Comparison of ENCODE assay signal across 7 mouse cellular contexts in genomic region chr4:156234021-156234501, GRCm38 (mm10). TPM values are rescaled to one million over a fixed set of nuclear protein-coding genes. Genes with fewer than 3 reads are reported as not detected.
DNase-seq lines count a peak whose midpoint lies in the region; ATAC-seq and TF ChIP-seq lines count a peak whose summit lies in the region.

No protein-coding gene starts in this region.

- TF ChIP-seq POLR2A in thymus, adult 2 months (IDR thresholded peaks at IDR 0.05; ENCODE audit: control insufficient read depth, extremely low read depth, insufficient read depth, low read length, poor library complexity): no peak

- no peaks in the 10 kb centered on the region for H3K9me3 ChIP-seq in embryonic facial prominence, embryonic 10.5 days
- H3K9me3 ChIP-seq in hindbrain, embryonic 16.5 days (ENCODE audit: control insufficient read depth, low read length): no peaks in the 10 kb centered on the region
- no peaks in the 10 kb centered on the region for H3K9me3 ChIP-seq in midbrain, embryonic 12.5 days

- no peak overlapping the region for H3K27ac ChIP-seq in thymus, adult 2 months (ENCODE audit: control insufficient read depth, insufficient read depth, low read length)
- H3K27ac ChIP-seq in embryonic facial prominence, embryonic 10.5 days (replicated peaks): peak overlapping the region; percentile 91
- peak overlapping the region; percentile 92 for H3K27ac ChIP-seq in hindbrain, embryonic 16.5 days (ENCODE audit: low read depth, low read length)
- peak overlapping the region; percentile 89 for H3K27ac ChIP-seq in midbrain, embryonic 12.5 days (replicated peaks)

- peaks cover 18% of the 10 kb centered on the region for H3K4me1 ChIP-seq in thymus, adult 2 months (replicated peaks; ENCODE audit: control insufficient read depth, insufficient read depth, low read length)
- peaks cover 21% of the 10 kb centered on the region for H3K4me1 ChIP-seq in embryonic facial prominence, embryonic 10.5 days
- peaks cover 13% of the 10 kb centered on the region for H3K4me1 ChIP-seq in hindbrain, embryonic 16.5 days (ENCODE audit: control insufficient read depth, insufficient read depth, low read depth, low read length)
- H3K4me1 ChIP-seq in midbrain, embryonic 12.5 days: peaks cover 21% of the 10 kb centered on the region

- H3K27me3 ChIP-seq in thymus, adult 2 months (ENCODE audit: control insufficient read depth, insufficient read depth, low read length): no peaks in the 10 kb centered on the region
- H3K27me3 ChIP-seq in embryonic facial prominence, embryonic 10.5 days (replicated peaks; ENCODE audit: low read depth, poor library complexity, severe bottlenecking): no peaks in the 10 kb centered on the region
- H3K27me3 ChIP-seq in hindbrain, embryonic 16.5 days (replicated peaks; ENCODE audit: control insufficient read depth, insufficient read depth, low read length): no peaks in the 10 kb centered on the region
- H3K27me3 ChIP-seq in midbrain, embryonic 12.5 days: no peaks in the 10 kb centered on the region

- WGBS in thymus, adult 2 months: 26% methylated on average over 17 of the region's 17 CpGs
- WGBS in embryonic facial prominence, embryonic 10.5 days: 2% methylated on average over 17 of the region's 17 CpGs
- 3% methylated on average over 17 of the region's 17 CpGs for WGBS in hindbrain, embryonic 16.5 days
- WGBS in midbrain, embryonic 12.5 days: 3% methylated on average over 17 of the region's 17 CpGs

- no peak for TF ChIP-seq CTCF in thymus, adult 2 months (IDR thresholded peaks at IDR 0.05; ENCODE audit: borderline replicate concordance, control insufficient read depth, extremely low read depth, insufficient read depth, low read length, poor library complexity)

- ATAC-seq in hindbrain, embryonic 16.5 days: 0 out of 2 replicates have a peak, but pooled peaks have one; percentile 38
- ATAC-seq in midbrain, embryonic 12.5 days (ENCODE audit: low FRiP score, low read depth): no peak

- peaks cover 4% of the 10 kb centered on the region; the same call in 1 of the 2 replicates for H3K36me3 ChIP-seq in thymus, adult 2 months (ENCODE audit: control insufficient read depth, insufficient read depth, low read length)
- peaks cover 65% of the 10 kb centered on the region for H3K36me3 ChIP-seq in embryonic facial prominence, embryonic 10.5 days (replicated peaks)
- H3K36me3 ChIP-seq in hindbrain, embryonic 16.5 days (ENCODE audit: control insufficient read depth, insufficient read depth, low read length): peaks cover 39% of the 10 kb centered on the region
- peaks cover 62% of the 10 kb centered on the region for H3K36me3 ChIP-seq in midbrain, embryonic 12.5 days

- peak overlapping the region; percentile 71 for H3K4me3 ChIP-seq in thymus, adult 2 months (ENCODE audit: control insufficient read depth, insufficient read depth, low read length)
- H3K4me3 ChIP-seq in embryonic facial prominence, embryonic 10.5 days: peak overlapping the region; percentile 69
- peak overlapping the region; percentile 95 for H3K4me3 ChIP-seq in hindbrain, embryonic 16.5 days (ENCODE audit: low read length)
- H3K4me3 ChIP-seq in midbrain, embryonic 12.5 days: peak overlapping the region; percentile 96

- peak overlapping the region; percentile 97 for H3K4me2 ChIP-seq in hindbrain, embryonic 16.5 days (ENCODE audit: low read length)
- peak overlapping the region; percentile 95 for H3K4me2 ChIP-seq in midbrain, embryonic 12.5 days (replicated peaks)

- DNase-seq in thymus, adult 2 months: peak; percentile 19
- no peak for DNase-seq in thymus, postnatal 0 days (ENCODE audit: low spot score)
- peak; percentile 69 for DNase-seq in embryonic facial prominence, embryonic 10.5 days (ENCODE audit: low spot score)
- DNase-seq in layer of hippocampus, postnatal 36 days: no peak
- no peak for DNase-seq in frontal cortex, adult 2 months (ENCODE audit: extremely low spot score in 1 of 2, low spot score in 1 of 2)

- H3K9ac ChIP-seq in hindbrain, embryonic 16.5 days (ENCODE audit: low read depth, low read length): peak overlapping the region; percentile 84
- peak overlapping the region; percentile 77 for H3K9ac ChIP-seq in midbrain, embryonic 12.5 days (replicated peaks)

RNA-seq across cellular contexts. Expression of gene Plekhn1, which starts 0.6 kb away (rescaled TPM):
- 141 and 145 TPM in 2 replicates for polyA plus RNA-seq in thymus, adult 2 months (2012; rRNA removed)
- polyA plus RNA-seq in thymus, postnatal 0 days (2015; fragmentation: Nextera tagmentation; extraction: Ambion mirVana): 15.6 and 16.3 TPM in 2 replicates
- 22.5 and 23.9 TPM in 2 replicates for polyA plus RNA-seq in embryonic facial prominence, embryonic 10.5 days (2016; fragmentation: Nextera tagmentation; extraction: Ambion mirVana)
- 26.2 and 29.2 TPM in 2 replicates for polyA plus RNA-seq in hindbrain, embryonic 16.5 days (2015; fragmentation: Nextera tagmentation; extraction: Ambion mirVana)
- polyA plus RNA-seq in midbrain, embryonic 12.5 days (2016; fragmentation: Nextera tagmentation; extraction: Ambion mirVana): 29.7 and 31.9 TPM in 2 replicates
- 10 to 100 TPM; 43.1 to 44.9 TPM for total RNA-seq in layer of hippocampus, postnatal 36 days (2021)
- 79.0 and 85.8 TPM in 2 replicates for polyA plus RNA-seq in frontal cortex, adult 2 months (2012; rRNA removed)

RNA-seq across cellular contexts. Expression of gene Noc2l, which starts 1.7 kb away (rescaled TPM):
- polyA plus RNA-seq in thymus, adult 2 months (2012; rRNA removed): 154 and 158 TPM in 2 replicates
- 82.9 and 89.1 TPM in 2 replicates for polyA plus RNA-seq in thymus, postnatal 0 days (2015; fragmentation: Nextera tagmentation; extraction: Ambion mirVana)
- 110 and 120 TPM in 2 replicates for polyA plus RNA-seq in embryonic facial prominence, embryonic 10.5 days (2016; fragmentation: Nextera tagmentation; extraction: Ambion mirVana)
- 43.2 and 48.7 TPM in 2 replicates for polyA plus RNA-seq in hindbrain, embryonic 16.5 days (2015; fragmentation: Nextera tagmentation; extraction: Ambion mirVana)
- polyA plus RNA-seq in midbrain, embryonic 12.5 days (2016; fragmentation: Nextera tagmentation; extraction: Ambion mirVana): 85.2 and 93.7 TPM in 2 replicates
- 10 to 100 TPM; 65.7 to 71.6 TPM for total RNA-seq in layer of hippocampus, postnatal 36 days (2021)
- polyA plus RNA-seq in frontal cortex, adult 2 months (2012; rRNA removed): 93.4 and 96.7 TPM in 2 replicates

RNA-seq across cellular contexts. Expression of gene Perm1, which starts 18.4 kb away (rescaled TPM):
- 2.0 and 9.5 TPM in 2 replicates for polyA plus RNA-seq in thymus, adult 2 months (2012; rRNA removed)
- polyA plus RNA-seq in thymus, postnatal 0 days (2015; fragmentation: Nextera tagmentation; extraction: Ambion mirVana): 0.96 and 1.0 TPM in 2 replicates
- 0.60 and 0.65 TPM in 2 replicates for polyA plus RNA-seq in embryonic facial prominence, embryonic 10.5 days (2016; fragmentation: Nextera tagmentation; extraction: Ambion mirVana)
- polyA plus RNA-seq in hindbrain, embryonic 16.5 days (2015; fragmentation: Nextera tagmentation; extraction: Ambion mirVana): 2.2 and 2.4 TPM in 2 replicates
- 2.0 and 2.1 TPM in 2 replicates for polyA plus RNA-seq in midbrain, embryonic 12.5 days (2016; fragmentation: Nextera tagmentation; extraction: Ambion mirVana)
- under 1 TPM; 0.28 to 0.37 TPM for total RNA-seq in layer of hippocampus, postnatal 36 days (2021)
- 0.92 and 0.96 TPM in 2 replicates for polyA plus RNA-seq in frontal cortex, adult 2 months (2012; rRNA removed)

RNA-seq across cellular contexts. Expression of gene Samd11, which starts 21.4 kb away (rescaled TPM):
- polyA plus RNA-seq in thymus, adult 2 months (2012; rRNA removed): 1.6 TPM in 2 replicates
- polyA plus RNA-seq in thymus, postnatal 0 days (2015; fragmentation: Nextera tagmentation; extraction: Ambion mirVana): 0.32 and 0.59 TPM in 2 replicates
- 1.2 and 1.6 TPM in 2 replicates for polyA plus RNA-seq in embryonic facial prominence, embryonic 10.5 days (2016; fragmentation: Nextera tagmentation; extraction: Ambion mirVana)
- 1.9 and 2.0 TPM in 2 replicates for polyA plus RNA-seq in hindbrain, embryonic 16.5 days (2015; fragmentation: Nextera tagmentation; extraction: Ambion mirVana)
- polyA plus RNA-seq in midbrain, embryonic 12.5 days (2016; fragmentation: Nextera tagmentation; extraction: Ambion mirVana): 5.2 and 5.6 TPM in 2 replicates
- total RNA-seq in layer of hippocampus, postnatal 36 days (2021): 1 to 10 TPM; 4.1 to 4.8 TPM
- 2.7 and 3.8 TPM in 2 replicates for polyA plus RNA-seq in frontal cortex, adult 2 months (2012; rRNA removed)

RNA-seq across cellular contexts. Expression of gene AW011738, which starts 31.0 kb away (rescaled TPM):
- 10.0 and 10.8 TPM in 2 replicates for polyA plus RNA-seq in thymus, adult 2 months (2012; rRNA removed)
- 11.4 and 11.9 TPM in 2 replicates for polyA plus RNA-seq in thymus, postnatal 0 days (2015; fragmentation: Nextera tagmentation; extraction: Ambion mirVana)
- polyA plus RNA-seq in embryonic facial prominence, embryonic 10.5 days (2016; fragmentation: Nextera tagmentation; extraction: Ambion mirVana): 2.2 and 2.7 TPM in 2 replicates
- 3.7 and 5.3 TPM in 2 replicates for polyA plus RNA-seq in hindbrain, embryonic 16.5 days (2015; fragmentation: Nextera tagmentation; extraction: Ambion mirVana)
- 7.6 and 8.1 TPM in 2 replicates for polyA plus RNA-seq in midbrain, embryonic 12.5 days (2016; fragmentation: Nextera tagmentation; extraction: Ambion mirVana)
- 1 to 10 TPM; 5.5 to 6.6 TPM for total RNA-seq in layer of hippocampus, postnatal 36 days (2021)
- 5.2 and 5.4 TPM in 2 replicates for polyA plus RNA-seq in frontal cortex, adult 2 months (2012; rRNA removed)

Comparison
In these comparisons a context has a peak if more than half of its experiments do, and no peak if none do; other contexts are left out.
1. DNase-seq: peak in thymus, adult 2 months (single experiment) and embryonic facial prominence, embryonic 10.5 days (single experiment); none in thymus, postnatal 0 days (single experiment), layer of hippocampus, postnatal 36 days (0 of 2) and frontal cortex, adult 2 months (0 of 2).
2. Peak in every context shown above with its lines, with median percentiles within 50 percentile points of each other: H3K4me3 ChIP-seq.